Mouse (Mus musculus): Measurements from ENCODE around the gene Whrn.
A peak's percentile ranks its signal among the peaks of the same experiment; 100 is the strongest.

The Whrn gene

GRCm38 (mm10) chr4:63382676-63383369 is 113.0 kb downstream of the Whrn start:
- no peak for DNase-seq (ENCODE audit: low read depth)

GRCm38 (mm10) chr4:63377483-63377882 is 118.3 kb downstream of the Whrn start:
- no peak for DNase-seq (ENCODE audit: low read depth)

GRCm38 (mm10) chr4:63375367-63375766 is 120.4 kb downstream of the Whrn start:
- no peak for DNase-seq (ENCODE audit: low read depth)

- DNase-seq (ENCODE audit: low read depth) = no peak
Observed at GRCm38 (mm10) chr4:63374331-63374730, 121.5 kb downstream of the Whrn start.

GRCm38 (mm10) chr4:63373404-63373803 is 122.4 kb downstream of the Whrn start:
- no peak for DNase-seq (ENCODE audit: low read depth)

GRCm38 (mm10) chr4:63371890-63372289 is 123.9 kb downstream of the Whrn start:
- peak; percentile 85 for DNase-seq (ENCODE audit: low read depth)

GRCm38 (mm10) chr4:63370897-63371296 is 124.9 kb downstream of the Whrn start:
- no peak for DNase-seq (ENCODE audit: low read depth)

- DNase-seq (ENCODE audit: low read depth) = peak; percentile 87
Observed at GRCm38 (mm10) chr4:63368577-63368976, 127.2 kb downstream of the Whrn start.
